10 mouse cellular contexts compared by ENCODE assay signal in genomic region chr17:86986449-86987138, GRCm38 (mm10). TPM values are rescaled to one million over a fixed set of nuclear protein-coding genes. Genes with fewer than 3 reads are reported as not detected.
DNase-seq lines count a peak whose midpoint lies in the region; ATAC-seq lines count a peak whose summit lies in the region.
"Had no signal": no experiment of that assay in that cellular context is flagged by ENCODE, and none has a peak within 500 bp of the region (broad histone marks: within the 10 kb centered on the region; RNA-seq: fewer than 3 reads in every experiment).

No protein-coding gene starts in this region.

- peaks cover 13% of the 10 kb centered on the region for H3K36me3 ChIP-seq in embryonic facial prominence, embryonic 12.5 days
- H3K36me3 ChIP-seq in hindbrain, embryonic 11.5 days (ENCODE audit: control insufficient read depth, insufficient read depth, low read length): no peaks in the 10 kb centered on the region
- H3K36me3 ChIP-seq in midbrain, embryonic 11.5 days (ENCODE audit: control insufficient read depth, insufficient read depth, low read length): no peaks in the 10 kb centered on the region

- no peak for ATAC-seq in embryonic facial prominence, embryonic 12.5 days (ENCODE audit: insufficient number of reproducible peaks, insufficient read depth, low FRiP score, low TSS enrichment)
- ATAC-seq in hindbrain, embryonic 11.5 days (ENCODE audit: low FRiP score): no peak
- ATAC-seq in midbrain, embryonic 11.5 days (ENCODE audit: low FRiP score): no peak
- ATAC-seq: CD4-positive, CD25-positive, alpha-beta regulatory T cell, adult 4 months had no signal

- 0 out of 2 replicates have a peak overlapping the region, but pooled peaks have one; percentile 7 for H3K4me2 ChIP-seq in embryonic facial prominence, embryonic 12.5 days (replicated peaks)
- H3K4me2 ChIP-seq in hindbrain, embryonic 11.5 days (replicated peaks; ENCODE audit: low read depth, low read length): no peak overlapping the region
- no peak overlapping the region for H3K4me2 ChIP-seq in midbrain, embryonic 11.5 days

- no peak overlapping the region for H3K4me3 ChIP-seq in embryonic facial prominence, embryonic 12.5 days
- H3K4me3 ChIP-seq in hindbrain, embryonic 11.5 days (ENCODE audit: low read depth, low read length): no peak overlapping the region
- no peak overlapping the region for H3K4me3 ChIP-seq in midbrain, embryonic 11.5 days (ENCODE audit: low read depth, low read length)

- peak; percentile 40 to 50 for DNase-seq in heart, adult 18-20 months
- DNase-seq in heart, postnatal 25 days (ENCODE audit: low spot score): no peak
- peak; percentile 28 for DNase-seq in hindbrain, embryonic 11.5 days (ENCODE audit: low spot score)
- DNase-seq in midbrain, embryonic 11.5 days (ENCODE audit: low spot score, missing footprints): peak; percentile 89
- DNase-seq in urinary bladder, adult 18-20 months (ENCODE audit: low spot score in 2 of 2): no peak
- DNase-seq in right cerebral cortex, postnatal 25 days: no peak
- no peak for DNase-seq in T-cell, adult 2 months (ENCODE audit: low spot score)

- no peaks in the 10 kb centered on the region for H3K27me3 ChIP-seq in embryonic facial prominence, embryonic 12.5 days
- no peaks in the 10 kb centered on the region for H3K27me3 ChIP-seq in hindbrain, embryonic 11.5 days (ENCODE audit: control insufficient read depth, insufficient read depth, low read length)
- H3K27me3 ChIP-seq in midbrain, embryonic 11.5 days (ENCODE audit: control insufficient read depth, insufficient read depth, low read length): no peaks in the 10 kb centered on the region

- intact Hi-C loops in heart, postnatal 25 days (cut with DNase I): no loop called here

- no peak overlapping the region for H3K27ac ChIP-seq in embryonic facial prominence, embryonic 12.5 days
- no peak overlapping the region; the same call in 1 of the 2 replicates for H3K27ac ChIP-seq in hindbrain, embryonic 11.5 days (ENCODE audit: low read depth, low read length)
- peak overlapping the region; percentile 57 for H3K27ac ChIP-seq in midbrain, embryonic 11.5 days (ENCODE audit: low read depth, low read length)

- WGBS in embryonic facial prominence, embryonic 12.5 days: 45% methylated on average over 17 of the region's 17 CpGs
- WGBS in hindbrain, embryonic 11.5 days: 60% methylated on average over 17 of the region's 17 CpGs
- 49% methylated on average over 17 of the region's 17 CpGs for WGBS in midbrain, embryonic 11.5 days

- no peak overlapping the region for H3K9ac ChIP-seq in embryonic facial prominence, embryonic 12.5 days
- no peak overlapping the region for H3K9ac ChIP-seq in hindbrain, embryonic 11.5 days (ENCODE audit: low read depth, low read length)
- peak overlapping the region; percentile 12; the same call in 1 of the 2 replicates for H3K9ac ChIP-seq in midbrain, embryonic 11.5 days (ENCODE audit: low read length)

- no peaks in the 10 kb centered on the region for H3K9me3 ChIP-seq in embryonic facial prominence, embryonic 12.5 days
- H3K9me3 ChIP-seq in hindbrain, embryonic 11.5 days (ENCODE audit: control insufficient read depth, low read length): no peaks in the 10 kb centered on the region
- no peaks in the 10 kb centered on the region for H3K9me3 ChIP-seq in midbrain, embryonic 11.5 days (ENCODE audit: control insufficient read depth, low read length)

- H3K4me1 ChIP-seq in embryonic facial prominence, embryonic 12.5 days: peaks cover 14% of the 10 kb centered on the region; the same call in 1 of the 2 replicates
- no peaks in the 10 kb centered on the region; the same call in 1 of the 2 replicates for H3K4me1 ChIP-seq in hindbrain, embryonic 11.5 days (replicated peaks; ENCODE audit: control insufficient read depth, insufficient read depth, low read length)
- peaks cover 24% of the 10 kb centered on the region for H3K4me1 ChIP-seq in midbrain, embryonic 11.5 days (ENCODE audit: control insufficient read depth, insufficient read depth, low read length)

RNA-seq across cellular contexts. Expression of gene Rhoq, which starts 23.7 kb away (rescaled TPM):
- 100 to 1,000 TPM; 116 to 125 TPM for total RNA-seq in heart, adult 18-20 months (2021)
- total RNA-seq in heart, postnatal 25 days (2021): 100 to 1,000 TPM; 140 to 159 TPM
- 26.6 and 30.0 TPM in 2 replicates for polyA plus RNA-seq in embryonic facial prominence, embryonic 12.5 days (2016; fragmentation: Nextera tagmentation; extraction: Ambion mirVana)
- 10.7 and 13.1 TPM in 2 replicates for polyA plus RNA-seq in hindbrain, embryonic 11.5 days (2014; fragmentation: Nextera tagmentation; extraction: Ambion mirVana)
- polyA plus RNA-seq in midbrain, embryonic 11.5 days (2014; fragmentation: Nextera tagmentation; extraction: Ambion mirVana): 11.8 and 12.3 TPM in 2 replicates

RNA-seq across cellular contexts. Expression of gene Pigf, which starts 38.6 kb away (rescaled TPM):
- total RNA-seq in heart, adult 18-20 months (2021): 1 to 10 TPM; 3.8 to 4.8 TPM
- 1 to 10 TPM; 4.2 to 4.8 TPM for total RNA-seq in heart, postnatal 25 days (2021)
- polyA plus RNA-seq in embryonic facial prominence, embryonic 12.5 days (2016; fragmentation: Nextera tagmentation; extraction: Ambion mirVana): 32.1 and 32.7 TPM in 2 replicates
- polyA plus RNA-seq in hindbrain, embryonic 11.5 days (2014; fragmentation: Nextera tagmentation; extraction: Ambion mirVana): 42.3 and 45.2 TPM in 2 replicates
- 48.5 and 50.2 TPM in 2 replicates for polyA plus RNA-seq in midbrain, embryonic 11.5 days (2014; fragmentation: Nextera tagmentation; extraction: Ambion mirVana)

RNA-seq across cellular contexts. Expression of gene Cript, which starts 38.8 kb away (rescaled TPM):
- 10 to 100 TPM; 43.4 to 46.2 TPM for total RNA-seq in heart, adult 18-20 months (2021)
- 10 to 100 TPM; 38.8 to 46.8 TPM for total RNA-seq in heart, postnatal 25 days (2021)
- 144 and 152 TPM in 2 replicates for polyA plus RNA-seq in embryonic facial prominence, embryonic 12.5 days (2016; fragmentation: Nextera tagmentation; extraction: Ambion mirVana)
- 212 and 226 TPM in 2 replicates for polyA plus RNA-seq in hindbrain, embryonic 11.5 days (2014; fragmentation: Nextera tagmentation; extraction: Ambion mirVana)
- 211 and 229 TPM in 2 replicates for polyA plus RNA-seq in midbrain, embryonic 11.5 days (2014; fragmentation: Nextera tagmentation; extraction: Ambion mirVana)

RNA-seq across cellular contexts. Expression of gene Atp6v1e2, which starts 38.9 kb away (rescaled TPM):
- not detected for total RNA-seq in heart, adult 18-20 months (2021)
- not detected for total RNA-seq in heart, postnatal 25 days (2021)
- polyA plus RNA-seq in embryonic facial prominence, embryonic 12.5 days (2016; fragmentation: Nextera tagmentation; extraction: Ambion mirVana): not detected in 2 replicates
- not detected in 2 replicates for polyA plus RNA-seq in hindbrain, embryonic 11.5 days (2014; fragmentation: Nextera tagmentation; extraction: Ambion mirVana)
- polyA plus RNA-seq in midbrain, embryonic 11.5 days (2014; fragmentation: Nextera tagmentation; extraction: Ambion mirVana): 0.14 TPM in 1 of 2 replicates, not detected in the other
- total RNA-seq: left cerebral cortex, adult 8-10 months had no signal
- polyA plus RNA-seq: CD4-positive, CD25-positive, alpha-beta regulatory T cell, adult 4 months had no signal

Comparison
In these comparisons a context has a peak if more than half of its experiments do, and no peak if none do; other contexts are left out.
1. DNase-seq: peak in heart, adult 18-20 months (2 of 2), hindbrain, embryonic 11.5 days (single experiment) and midbrain, embryonic 11.5 days (single experiment); none in heart, postnatal 25 days (single experiment), urinary bladder, adult 18-20 months (0 of 2), right cerebral cortex, postnatal 25 days (single experiment) and T-cell, adult 2 months (single experiment).